Mouse (Mus musculus) heart, postnatal 14 days (tissue): Measurements from ENCODE around the gene Olfr883. TPM values are rescaled to one million over a fixed set of nuclear protein-coding genes. Genes with fewer than 3 reads are reported as not detected.

Experiments
- DNase-seq, 2 experiments: peaks; one replicate each; pipeline ENCODE4 v3.0.0; 2021 to 2022
- intact Hi-C: fragments of 180-260 bp; cut with DNase I; formaldehyde crosslinking; loops from one replicate; pipeline ENCODE4 v1.15.1; 2025
- long read RNA-seq, 2 experiments: library from polyadenylated mRNA; stranded (forward); transcript quantifications; one replicate each; pipeline ENCODE4 v2.0.0; 2021
- total RNA-seq, 2 experiments: library from RNA; stranded (reverse); gene quantifications; 2 replicates each; pipeline ENCODE4 v1.2.3; 2021

Olfr883 gene
- not detected for total RNA-seq
- long read RNA-seq, experiment 1: 0 reads
- long read RNA-seq, experiment 2: 0 reads

- intact Hi-C loops: no loop called here
- no peak for DNase-seq
Observed at GRCm38 (mm10) chr9:38025508-38025907, at the start of gene Olfr883. Olfr883 (plus strand) TSS chr9:38025808.

GRCm38 (mm10) chr9:37991525-37991924 is 34.1 kb upstream of the Olfr883 start, which contains the start of gene Olfr881:
Olfr881 (plus strand) TSS chr9:37991825.
- intact Hi-C loops: no loop called here

GRCm38 (mm10) chr9:37998581-37999204 is 26.9 kb upstream of the Olfr883 start:
- intact Hi-C loops: no loop called here
- DNase-seq: no peak

More at GRCm38 (mm10) chr9:37991525-37991924, 34.1 kb upstream of the Olfr883 start, which contains the start of gene Olfr881:
- DNase-seq: no peak

- no peak for DNase-seq
- intact Hi-C loops: no loop called here
Observed at GRCm38 (mm10) chr9:38000021-38000420, 25.6 kb upstream of the Olfr883 start.

- DNase-seq: no peak
- intact Hi-C loops: no loop called here
Observed at GRCm38 (mm10) chr9:38046255-38046654, 20.6 kb downstream of the Olfr883 start, which contains the start of gene Olfr884. Olfr884 (plus strand) TSS chr9:38046555.

- DNase-seq: no peak
- intact Hi-C loops: no loop called here
Observed at GRCm38 (mm10) chr9:38061022-38061421, 35.4 kb downstream of the Olfr883 start, which contains the start of gene Olfr885. Olfr885 (plus strand) TSS chr9:38061322.

Other genes with a start within 250 kb of the Olfr883 start
- not detected for gene Olfr876, start 222.8 kb upstream of the Olfr883 start, total RNA-seq
- gene Olfr877, start 171.5 kb upstream of the Olfr883 start, total RNA-seq: not detected
- not detected for gene Olfr145, start 129.1 kb upstream of the Olfr883 start, total RNA-seq
- not detected for gene Olfr878, start 108.0 kb upstream of the Olfr883 start, total RNA-seq
- not detected for gene Olfr881, start 34.0 kb upstream of the Olfr883 start, total RNA-seq
- gene Olfr884, start 20.7 kb downstream of the Olfr883 start, total RNA-seq: not detected
- not detected for gene Olfr885, start 35.5 kb downstream of the Olfr883 start, total RNA-seq
- gene Olfr887, start 58.3 kb downstream of the Olfr883 start, total RNA-seq: not detected
- gene Olfr888, start 82.3 kb downstream of the Olfr883 start, total RNA-seq: not detected
- gene Olfr889, start 89.4 kb downstream of the Olfr883 start, total RNA-seq: not detected
- gene Olfr890, start 116.7 kb downstream of the Olfr883 start, total RNA-seq: not detected
- gene Olfr891, start 155.0 kb downstream of the Olfr883 start, total RNA-seq: not detected
- gene Olfr893, start 182.6 kb downstream of the Olfr883 start, total RNA-seq: not detected
- gene Olfr894, start 192.2 kb downstream of the Olfr883 start, total RNA-seq: not detected
- not detected for gene Olfr143, start 227.0 kb downstream of the Olfr883 start, total RNA-seq
- not detected for gene Olfr895, start 242.0 kb downstream of the Olfr883 start, total RNA-seq